8 mouse cellular contexts compared by ENCODE assay signal in the genomic region with DNA sequence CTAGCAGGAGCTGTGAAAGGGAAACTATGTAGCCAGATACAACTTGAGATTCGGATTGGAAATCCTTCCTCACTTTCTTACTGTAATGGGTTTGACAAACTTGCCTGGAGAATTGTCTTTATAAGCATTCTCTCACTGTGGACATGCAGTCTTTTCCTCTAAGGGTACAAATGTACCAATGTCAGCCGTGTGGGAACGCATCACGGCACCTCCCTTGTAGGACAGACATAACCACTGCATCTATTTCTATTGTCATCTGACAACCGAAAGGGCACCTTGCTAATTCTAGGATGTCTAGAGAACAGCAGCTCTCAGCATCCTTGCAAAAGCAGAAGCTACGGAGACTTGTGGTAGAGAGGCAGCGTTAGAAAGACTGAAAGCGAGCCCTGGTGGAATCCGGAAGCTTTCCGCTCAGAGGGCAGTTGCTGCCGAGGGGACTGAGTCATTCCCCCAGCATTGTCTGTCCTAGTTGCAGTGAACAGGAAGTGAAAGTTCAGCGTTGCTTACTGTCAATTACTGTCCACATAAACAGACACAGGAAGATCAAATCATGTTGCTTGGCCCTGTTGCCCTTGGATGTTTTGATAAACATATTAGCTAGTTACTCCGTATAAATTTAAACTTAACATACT.
A peak's percentile ranks its signal among the peaks of the same experiment; 100 is the strongest.
DNase-seq lines count a peak whose midpoint lies in the region; ATAC-seq and TF ChIP-seq lines count a peak whose summit lies in the region.

No protein-coding gene starts in this region.

- peak overlapping the region; percentile 86 for H3K27ac ChIP-seq in bone marrow macrophage, adult 2 months (ENCODE audit: insufficient read depth, low read depth, low read length)
- peak overlapping the region; percentile 66; the same call in 1 of the 2 replicates for H3K27ac ChIP-seq in intestine, embryonic 15.5 days
- H3K27ac ChIP-seq in liver, adult 2 months (replicated peaks; ENCODE audit: insufficient read depth, low read depth, low read length): peak overlapping the region; percentile 82
- no peak overlapping the region for H3K27ac ChIP-seq in thymus, adult 2 months (ENCODE audit: control insufficient read depth, insufficient read depth, low read length)

- no peaks in the 10 kb centered on the region for H3K79me2 ChIP-seq in liver, adult 2 months (ENCODE audit: control insufficient read depth, insufficient read depth, low read length)

- peaks cover 21% of the 10 kb centered on the region for H3K4me1 ChIP-seq in bone marrow macrophage, adult 2 months (ENCODE audit: control insufficient read depth, insufficient read depth, low read length)
- H3K4me1 ChIP-seq in intestine, embryonic 15.5 days (replicated peaks): peaks cover 6% of the 10 kb centered on the region
- H3K4me1 ChIP-seq in liver, adult 2 months (ENCODE audit: control insufficient read depth, insufficient read depth, low read length): peaks cover 4% of the 10 kb centered on the region; the same call in 1 of the 2 replicates
- peaks cover 5% of the 10 kb centered on the region for H3K4me1 ChIP-seq in thymus, adult 2 months (replicated peaks; ENCODE audit: control insufficient read depth, insufficient read depth, low read length)

- 40% methylated on average over 13 of the region's 13 CpGs for WGBS in intestine, embryonic 15.5 days
- 54% methylated on average over 13 of the region's 13 CpGs for WGBS in liver, adult 2 months
- 11% methylated on average over 13 of the region's 13 CpGs for WGBS in thymus, adult 2 months

- H3K4me2 ChIP-seq in intestine, embryonic 15.5 days (replicated peaks): peak overlapping the region; percentile 31

- H3K9ac ChIP-seq in intestine, embryonic 15.5 days: 0 out of 2 replicates have a peak overlapping the region, but pooled peaks have one; percentile 1
- H3K9ac ChIP-seq in liver, adult 2 months (ENCODE audit: low read depth, low read length): 0 out of 2 replicates have a peak overlapping the region, but pooled peaks have one; percentile 48

- no peaks in the 10 kb centered on the region for H3K9me3 ChIP-seq in intestine, embryonic 15.5 days

- DNase-seq in MEL-GATA-1-ER (ENCODE audit: extremely low read depth, low read depth): peak; percentile 36
- peak; percentile 37 for DNase-seq in gastrocnemius, postnatal 10 days
- DNase-seq in liver, adult 2 months (ENCODE audit: extremely low read depth, low read depth, low spot score): peak; percentile 63
- peak; percentile 15 for DNase-seq in neural tube, embryonic 10.5 days (ENCODE audit: extremely low spot score, low spot score)
- peak; percentile 43 for DNase-seq in thymus, adult 2 months
- no peak for DNase-seq in cerebellum, adult 11 months

- no peaks in the 10 kb centered on the region for H3K36me3 ChIP-seq in intestine, embryonic 15.5 days
- H3K36me3 ChIP-seq in liver, adult 2 months (ENCODE audit: control insufficient read depth, insufficient read depth, low read length): no peaks in the 10 kb centered on the region
- no peaks in the 10 kb centered on the region for H3K36me3 ChIP-seq in thymus, adult 2 months (ENCODE audit: control insufficient read depth, insufficient read depth, low read length)

- TF ChIP-seq POLR2A in bone marrow macrophage, adult 2 months (IDR thresholded peaks at IDR 0.05; ENCODE audit: borderline replicate concordance, low read depth, low read length): no peak
- TF ChIP-seq POLR2A in liver, adult 2 months (IDR thresholded peaks at IDR 0.05; ENCODE audit: extremely low read depth, insufficient read depth, low read length): no peak
- no peak for TF ChIP-seq POLR2A in thymus, adult 2 months (IDR thresholded peaks at IDR 0.05; ENCODE audit: control insufficient read depth, extremely low read depth, insufficient read depth, low read length, poor library complexity)

- H3K27me3 ChIP-seq in intestine, embryonic 15.5 days (replicated peaks): no peaks in the 10 kb centered on the region
- H3K27me3 ChIP-seq in liver, adult 2 months (ENCODE audit: control insufficient read depth, insufficient read depth, low read length): no peaks in the 10 kb centered on the region
- H3K27me3 ChIP-seq in thymus, adult 2 months (ENCODE audit: control insufficient read depth, insufficient read depth, low read length): no peaks in the 10 kb centered on the region

- peak; percentile 84 for ATAC-seq in intestine, embryonic 15.5 days

- peak overlapping the region; percentile 22 for H3K4me3 ChIP-seq in bone marrow macrophage, adult 2 months (ENCODE audit: insufficient read depth, low read length)
- no peak overlapping the region for H3K4me3 ChIP-seq in intestine, embryonic 15.5 days (replicated peaks)
- H3K4me3 ChIP-seq in liver, adult 2 months (ENCODE audit: insufficient read depth, low read depth, low read length): no peak overlapping the region
- H3K4me3 ChIP-seq in thymus, adult 2 months (ENCODE audit: control insufficient read depth, insufficient read depth, low read length): no peak overlapping the region; the same call in 1 of the 2 replicates

- no peak for TF ChIP-seq CTCF in bone marrow macrophage, adult 2 months (IDR thresholded peaks at IDR 0.05; ENCODE audit: low read depth, low read length)
- TF ChIP-seq CTCF in liver, adult 2 months (IDR thresholded peaks at IDR 0.05; ENCODE audit: low read depth, low read length): no peak
- TF ChIP-seq CTCF in thymus, adult 2 months (IDR thresholded peaks at IDR 0.05; ENCODE audit: borderline replicate concordance, control insufficient read depth, extremely low read depth, insufficient read depth, low read length, poor library complexity): no peak
